Mouse (Mus musculus): ENCODE measurements around the gene Tmbim6. TPM values are rescaled to one million over a fixed set of nuclear protein-coding genes. Genes with fewer than 3 reads are reported as not detected.
A peak's percentile ranks its signal among the peaks of the same experiment; 100 is the strongest.

Tmbim6 gene
- polyA plus RNA-seq, 1 experiment from 2014 or later, result 212 TPM

GRCm38 (mm10) chr15:99457606-99458401, 65.1 kb downstream of the Tmbim6 start, which contains the start of gene Nckap5l:
Gene Nckap5l, minus strand, starts transcription at chr15:99457748.
- H3K27me3 ChIP-seq (ENCODE audit: control insufficient read depth, insufficient read depth, low read length), result no peaks in the 10 kb centered on the region
- no peaks in the 10 kb centered on the region for H3K36me3 ChIP-seq (ENCODE audit: control insufficient read depth, insufficient read depth, low read length)
- H3K4me3 ChIP-seq (ENCODE audit: low read depth, low read length), result peak within 1 kb of the TSS; percentile 89
- WGBS, result 2% methylated on average over 41 of the region's 45 CpGs
- peak within 1 kb of the TSS; percentile 77 for H3K9ac ChIP-seq (ENCODE audit: low read depth, low read length)
- 0 out of 2 replicates have a peak, but pooled peaks cover 2% of the 10 kb centered on the region for H3K4me1 ChIP-seq (replicated peaks; ENCODE audit: control insufficient read depth, insufficient read depth, low read length)
- ATAC-seq (ENCODE audit: low FRiP score) (peak; percentile 93), DNase-seq (ENCODE audit: low spot score) (peak; percentile 95)
- no peaks in the 10 kb centered on the region for H3K9me3 ChIP-seq (ENCODE audit: control insufficient read depth, low read length)
- H3K4me2 ChIP-seq (replicated peaks; ENCODE audit: low read depth, low read length), result peak within 1 kb of the TSS; percentile 80
- H3K27ac ChIP-seq (ENCODE audit: low read depth, low read length), result peak within 1 kb of the TSS; percentile 70

Other genes starting within 250 kb of the Tmbim6 start
- 0.12 and 0.14 TPM in 2 replicates for gene Kcnh3, start 168.0 kb upstream of the Tmbim6 start, polyA plus RNA-seq (2014; fragmentation: Nextera tagmentation; extraction: Ambion mirVana)
- gene Mcrs1, start 140.9 kb upstream of the Tmbim6 start, polyA plus RNA-seq (2014; fragmentation: Nextera tagmentation; extraction: Ambion mirVana), result 184 and 193 TPM in 2 replicates
- 41.9 and 45.7 TPM in 2 replicates for gene Prpf40b, start 97.8 kb upstream of the Tmbim6 start, polyA plus RNA-seq (2014; fragmentation: Nextera tagmentation; extraction: Ambion mirVana)
- gene Fam186b, start 97.0 kb upstream of the Tmbim6 start, polyA plus RNA-seq (2014; fragmentation: Nextera tagmentation; extraction: Ambion mirVana), result 0.22 and 0.29 TPM in 2 replicates
- gene Fmnl3, start 22.4 kb upstream of the Tmbim6 start, polyA plus RNA-seq (2014; fragmentation: Nextera tagmentation; extraction: Ambion mirVana), result 10.5 and 11.4 TPM in 2 replicates
- gene Nckap5l, start 64.9 kb downstream of the Tmbim6 start, polyA plus RNA-seq (2014; fragmentation: Nextera tagmentation; extraction: Ambion mirVana), result 9.3 and 10.2 TPM in 2 replicates
- 17.1 and 18.1 TPM in 2 replicates for gene Bcdin3d, start 81.8 kb downstream of the Tmbim6 start, polyA plus RNA-seq (2014; fragmentation: Nextera tagmentation; extraction: Ambion mirVana)
- 0.97 and 2.3 TPM in 2 replicates for gene Faim2, start 135.3 kb downstream of the Tmbim6 start, polyA plus RNA-seq (2014; fragmentation: Nextera tagmentation; extraction: Ambion mirVana)
- not detected in 2 replicates for gene Aqp2, start 186.2 kb downstream of the Tmbim6 start, polyA plus RNA-seq (2014; fragmentation: Nextera tagmentation; extraction: Ambion mirVana)
- 0.28 and 0.36 TPM in 2 replicates for gene Aqp5, start 197.9 kb downstream of the Tmbim6 start, polyA plus RNA-seq (2014; fragmentation: Nextera tagmentation; extraction: Ambion mirVana)
- gene Aqp6, start 208.5 kb downstream of the Tmbim6 start, polyA plus RNA-seq (2014; fragmentation: Nextera tagmentation; extraction: Ambion mirVana), result 1.0 and 1.7 TPM in 2 replicates

Measured in hindbrain, embryonic 11.5 days (tissue).